Mouse (Mus musculus) 3134 (cell line): ENCODE measurements around the gene Map4.
"Not testable (repeated sequence)": the region's sequence is repeated elsewhere in the genome, so short reads cannot be mapped to it uniquely, and the experiment has no call there.

Experiments used
- DNase-seq: peaks from one replicate; pipeline ENCODE4 v3.0.0-alpha.2; 2011; ENCODE audit warnings: low spot score; ENCODE audit not compliant: insufficient read length; ENCODE audit errors: extremely low read depth

The Map4 gene

GRCm38 (mm10) chr9:110121424-110121823, 190.2 kb downstream of the Map4 start:
- DNase-seq, result no peak

- DNase-seq, result no peak
Measured at GRCm38 (mm10) chr9:110123322-110123721, 192.1 kb downstream of the Map4 start.

GRCm38 (mm10) chr9:110124008-110124540, 192.8 kb downstream of the Map4 start:
- not testable (repeated sequence) for DNase-seq

- DNase-seq, result no peak
Measured at GRCm38 (mm10) chr9:110130896-110131524, 199.8 kb downstream of the Map4 start.

GRCm38 (mm10) chr9:110131525-110132197, 200.4 kb downstream of the Map4 start:
- DNase-seq, result peak; percentile 96

- peak; percentile 67 for DNase-seq
Measured at GRCm38 (mm10) chr9:110132201-110132605, 200.9 kb downstream of the Map4 start.

GRCm38 (mm10) chr9:110132921-110133320, 201.7 kb downstream of the Map4 start:
- DNase-seq, result no peak
